Mouse (Mus musculus): ENCODE measurements around the gene Zdhhc9. TPM values are rescaled to one million over a fixed set of nuclear protein-coding genes. Genes with fewer than 3 reads are reported as not detected.
"Not testable (repeated sequence)": the region's sequence is repeated elsewhere in the genome, so short reads cannot be mapped to it uniquely, and the experiment has no call there.

The Zdhhc9 gene
- polyA plus RNA-seq (2016; fragmentation: Nextera tagmentation; extraction: Ambion mirVana): 6.2 and 6.9 TPM in 2 replicates

DNA sequence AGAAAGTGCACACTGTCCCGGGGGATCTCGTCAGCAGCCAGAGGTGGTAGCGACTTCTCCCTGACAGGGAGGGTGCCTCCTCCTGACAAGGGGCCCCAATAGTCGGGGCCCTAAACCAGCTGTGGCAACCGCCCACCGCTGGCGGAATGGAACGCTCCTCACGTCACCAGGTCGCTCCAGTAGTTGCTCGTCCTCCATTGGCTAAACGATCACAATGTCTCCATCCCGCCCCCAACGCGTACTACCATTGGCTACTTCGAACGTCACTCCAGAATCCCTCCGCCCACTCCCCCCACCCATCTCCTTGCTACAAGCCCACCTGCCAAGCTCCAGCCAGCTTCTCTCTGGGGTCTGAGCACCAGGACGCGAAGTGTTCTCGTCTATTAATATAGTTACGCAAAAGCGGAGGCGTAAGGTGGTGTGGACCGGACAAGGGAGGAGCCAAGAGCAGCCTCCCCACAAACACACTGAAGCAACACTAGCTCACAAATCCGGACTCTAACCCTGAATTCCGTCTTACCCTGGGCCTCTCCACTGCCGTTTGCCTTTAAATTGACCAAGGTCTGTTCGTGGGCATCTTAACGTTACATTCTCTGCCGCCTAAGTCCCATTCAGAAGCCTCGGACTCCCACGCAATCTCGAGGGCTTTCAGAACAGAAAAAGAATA lies at the start of gene Zdhhc9:
TSS of gene Zdhhc9 (minus strand) at position 360 of the 667 bp plus-strand sequence.
- 16% methylated on average over 34 of the region's 34 CpGs for WGBS

DNA sequence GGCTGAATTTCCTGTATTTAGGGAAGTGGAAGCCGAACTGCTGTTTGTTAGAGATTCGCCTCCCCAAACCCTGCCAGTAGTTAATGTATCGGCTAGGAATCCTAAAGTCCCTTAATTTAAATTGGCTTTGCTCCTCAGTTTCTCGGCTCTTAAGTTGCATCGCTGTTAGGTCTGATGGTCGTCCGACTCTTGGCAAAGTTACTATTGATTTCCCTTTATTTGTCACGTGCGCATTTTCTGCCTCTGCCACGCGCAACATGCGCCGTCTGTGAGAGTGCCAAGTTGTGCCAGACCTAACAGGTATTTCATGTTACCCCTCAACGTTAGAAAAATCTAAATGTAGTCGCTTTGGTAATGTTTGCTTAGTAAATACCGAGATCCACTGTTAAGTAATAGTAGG lies 48.3 kb upstream of the Zdhhc9 start:
- WGBS: 15% methylated on average over 16 of the region's 16 CpGs
- 0 out of 2 replicates have a peak, but pooled peaks have one; percentile 12 for ATAC-seq (ENCODE audit: low FRiP score, low read depth)

More for the DNA sequence above, at the start of gene Zdhhc9:
- peak within 1 kb of the TSS; percentile 55 for H3K4me3 ChIP-seq
- no peaks in the 10 kb centered on the region for H3K36me3 ChIP-seq
- no peaks in the 10 kb centered on the region for H3K27me3 ChIP-seq (replicated peaks)
- peak within 1 kb of the TSS; percentile 56 for H3K4me2 ChIP-seq (replicated peaks)
- H3K9me3 ChIP-seq: no peaks in the 10 kb centered on the region
- peak within 1 kb of the TSS; percentile 63 for H3K9ac ChIP-seq
- peak; percentile 98 for ATAC-seq (ENCODE audit: low FRiP score, low read depth)
- H3K4me1 ChIP-seq: no peaks in the 10 kb centered on the region
- no peak within 1 kb of the TSS for H3K27ac ChIP-seq

DNA sequence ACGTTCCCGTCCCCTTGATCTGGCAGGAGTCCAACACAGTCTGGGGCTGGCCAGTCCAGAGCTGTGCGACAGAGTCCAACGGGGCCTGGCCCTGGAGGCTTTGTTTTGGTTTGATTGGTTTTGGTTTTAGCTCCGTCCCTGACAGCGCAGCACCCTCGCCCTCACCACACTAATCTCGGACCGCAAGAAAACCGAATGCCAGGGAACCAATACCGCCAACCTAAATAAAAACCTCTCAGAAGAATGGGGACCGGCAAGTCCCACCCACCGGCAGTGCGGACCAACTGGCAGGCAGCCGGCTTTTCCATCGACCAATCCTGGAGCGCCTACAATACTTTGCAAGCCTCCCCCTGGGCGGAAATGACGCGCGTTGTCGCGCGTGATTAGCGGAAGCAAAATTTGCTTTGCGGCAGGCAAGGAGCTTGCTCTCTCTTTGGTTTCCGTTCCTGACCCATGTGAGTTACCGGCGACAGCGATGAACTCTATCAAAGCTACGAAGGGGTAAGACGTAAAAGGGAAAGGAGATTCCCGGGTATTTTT lies 47.9 kb upstream of the Zdhhc9 start, which contains the start of gene Utp14a:
TSS of gene Utp14a (plus strand) at position 395 of the 540 bp plus-strand sequence.
- no peaks in the 10 kb centered on the region for H3K4me1 ChIP-seq
- H3K4me3 ChIP-seq: peak within 1 kb of the TSS; percentile 44
- H3K9ac ChIP-seq: peak within 1 kb of the TSS; percentile 38
- no peak within 1 kb of the TSS for H3K27ac ChIP-seq
- WGBS: 10% methylated on average over 33 of the region's 33 CpGs
- H3K27me3 ChIP-seq (replicated peaks): no peaks in the 10 kb centered on the region
- H3K36me3 ChIP-seq: no peaks in the 10 kb centered on the region
- peak; percentile 99 for ATAC-seq (ENCODE audit: low FRiP score, low read depth)
- H3K4me2 ChIP-seq (replicated peaks): peak within 1 kb of the TSS; percentile 60
- H3K9me3 ChIP-seq: no peaks in the 10 kb centered on the region

More for the DNA sequence above, 48.3 kb upstream of the Zdhhc9 start:
- Histone ChIP-seq H3K9me3 (no peaks in the 10 kb centered on the region), H3K4me3 (peak overlapping the region; percentile 44), H3K27me3 (replicated peaks) (no peaks in the 10 kb centered on the region), H3K4me2 (replicated peaks) (peak overlapping the region; percentile 60), H3K4me1 (no peaks in the 10 kb centered on the region), H3K36me3 (no peaks in the 10 kb centered on the region), H3K27ac (no peak overlapping the region), H3K9ac (no peak overlapping the region)

DNA sequence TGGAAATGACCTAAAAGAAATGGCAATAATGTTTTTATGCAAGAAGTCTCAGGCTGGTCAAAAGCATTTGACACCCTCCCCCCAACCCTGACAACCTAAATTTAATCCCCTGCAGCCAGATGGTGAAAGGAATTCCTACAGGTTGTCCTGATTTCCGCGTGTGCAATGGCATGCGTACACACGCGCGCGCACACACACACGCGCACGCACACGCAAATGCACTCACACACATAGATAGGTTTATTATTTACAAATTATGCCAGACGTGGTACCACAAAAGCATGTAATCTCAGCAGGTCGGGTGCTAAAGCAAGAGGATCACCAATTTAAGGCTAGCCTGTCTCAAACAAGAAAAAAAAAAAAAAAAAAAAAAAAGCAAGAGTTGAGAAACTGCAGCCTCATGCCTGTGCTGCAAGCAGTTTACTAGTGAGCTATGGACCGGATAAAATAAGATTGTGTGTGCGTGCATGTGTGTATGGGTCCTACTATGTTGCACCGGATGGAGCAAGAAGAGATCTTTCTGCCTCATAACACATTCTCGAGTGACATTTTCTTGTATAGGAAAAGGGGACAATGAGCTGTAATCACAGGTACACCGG lies 47.3 kb upstream of the Zdhhc9 start:
- WGBS: 21% methylated on average over 18 of the region's 18 CpGs
- Histone ChIP-seq H3K9ac (peak overlapping the region; percentile 38), H3K9me3 (no peaks in the 10 kb centered on the region), H3K4me3 (peak overlapping the region; percentile 44), H3K36me3 (no peaks in the 10 kb centered on the region), H3K27ac (no peak overlapping the region), H3K4me2 (replicated peaks) (peak overlapping the region; percentile 58), H3K4me1 (no peaks in the 10 kb centered on the region), H3K27me3 (replicated peaks) (no peaks in the 10 kb centered on the region)
- peak; percentile 88 for ATAC-seq (ENCODE audit: low FRiP score, low read depth)

DNA sequence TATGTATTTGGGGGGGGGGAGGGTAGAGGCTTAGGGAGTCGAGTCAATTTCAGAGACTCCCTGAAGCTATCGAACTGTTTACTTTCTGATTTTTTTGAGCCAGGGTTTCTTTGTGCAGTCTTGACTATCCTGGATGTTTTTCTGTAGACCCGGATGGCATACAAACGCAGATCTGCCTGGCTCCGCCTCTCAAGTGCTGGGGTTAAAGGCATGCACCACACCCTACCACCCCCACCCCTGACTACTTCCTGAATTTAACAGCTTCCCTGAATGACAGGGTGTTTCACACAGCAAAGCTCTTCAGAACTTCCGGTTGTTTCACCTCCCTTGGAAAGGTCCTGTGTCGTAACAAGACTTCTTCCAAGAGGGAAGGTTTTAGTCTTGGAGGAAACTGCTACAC lies 25.7 kb upstream of the Zdhhc9 start:
- no peaks in the 10 kb centered on the region for H3K27me3 ChIP-seq (replicated peaks)
- no peaks in the 10 kb centered on the region for H3K4me1 ChIP-seq
- no peak overlapping the region for H3K4me2 ChIP-seq (replicated peaks)
- no peak for ATAC-seq (ENCODE audit: low FRiP score, low read depth)
- no peak overlapping the region for H3K4me3 ChIP-seq
- no peak overlapping the region for H3K27ac ChIP-seq
- H3K9ac ChIP-seq: no peak overlapping the region
- WGBS: 72% methylated on average over 7 of the region's 7 CpGs
- no peaks in the 10 kb centered on the region for H3K9me3 ChIP-seq
- H3K36me3 ChIP-seq: no peaks in the 10 kb centered on the region

DNA sequence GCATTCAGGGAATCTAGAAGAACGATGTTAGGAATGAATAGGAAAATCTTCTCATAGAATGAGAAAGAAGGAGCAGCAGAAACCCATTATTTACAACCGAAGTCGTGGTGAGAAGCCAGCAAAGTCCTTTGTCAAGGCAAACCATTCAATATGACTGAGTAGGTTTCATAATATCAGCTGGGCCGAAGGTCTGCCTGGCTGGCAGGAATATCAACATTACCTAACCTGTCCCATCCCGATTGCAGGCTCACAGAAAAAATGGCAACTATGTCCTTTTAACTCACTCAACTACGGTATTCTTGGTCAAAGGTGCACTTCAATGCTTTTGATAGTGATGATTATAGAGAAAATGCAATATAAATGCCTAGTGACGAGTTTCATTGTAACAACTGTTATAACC lies 17.5 kb upstream of the Zdhhc9 start:
- no peak overlapping the region for H3K4me2 ChIP-seq (replicated peaks)
- no peaks in the 10 kb centered on the region for H3K9me3 ChIP-seq
- H3K4me3 ChIP-seq: no peak overlapping the region
- no peaks in the 10 kb centered on the region for H3K4me1 ChIP-seq
- WGBS: 87% methylated on average over 7 of the region's 7 CpGs
- no peak overlapping the region for H3K9ac ChIP-seq
- no peak for ATAC-seq (ENCODE audit: low FRiP score, low read depth)
- H3K27me3 ChIP-seq (replicated peaks): no peaks in the 10 kb centered on the region
- H3K36me3 ChIP-seq: no peaks in the 10 kb centered on the region
- no peak overlapping the region for H3K27ac ChIP-seq

DNA sequence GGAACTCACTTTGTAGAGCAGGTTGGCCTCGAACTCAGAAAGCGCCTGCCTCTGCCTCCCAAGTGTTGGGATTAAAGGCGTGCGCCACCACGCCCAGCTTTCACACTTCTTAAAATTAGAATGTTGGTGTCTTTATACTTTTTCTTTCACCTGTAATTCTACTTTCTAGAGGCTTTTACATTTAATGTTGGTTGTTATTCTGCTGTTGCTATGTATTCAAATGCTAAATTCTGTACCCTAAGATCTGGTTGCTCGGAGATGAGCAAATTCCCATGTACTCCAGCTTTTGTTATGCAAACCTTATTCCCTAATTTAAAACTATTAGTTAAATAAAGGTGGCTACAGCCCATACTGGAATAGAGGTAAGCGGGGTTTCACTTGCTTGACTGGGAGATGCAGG lies 14.0 kb upstream of the Zdhhc9 start:
- no peaks in the 10 kb centered on the region for H3K9me3 ChIP-seq
- H3K27me3 ChIP-seq (replicated peaks): no peaks in the 10 kb centered on the region
- no peak overlapping the region for H3K9ac ChIP-seq
- WGBS: 76% methylated on average over 7 of the region's 7 CpGs
- no peak for ATAC-seq (ENCODE audit: low FRiP score, low read depth)
- H3K36me3 ChIP-seq: no peaks in the 10 kb centered on the region
- no peak overlapping the region for H3K4me3 ChIP-seq
- H3K4me1 ChIP-seq: no peaks in the 10 kb centered on the region
- no peak overlapping the region for H3K4me2 ChIP-seq (replicated peaks)
- no peak overlapping the region for H3K27ac ChIP-seq

DNA sequence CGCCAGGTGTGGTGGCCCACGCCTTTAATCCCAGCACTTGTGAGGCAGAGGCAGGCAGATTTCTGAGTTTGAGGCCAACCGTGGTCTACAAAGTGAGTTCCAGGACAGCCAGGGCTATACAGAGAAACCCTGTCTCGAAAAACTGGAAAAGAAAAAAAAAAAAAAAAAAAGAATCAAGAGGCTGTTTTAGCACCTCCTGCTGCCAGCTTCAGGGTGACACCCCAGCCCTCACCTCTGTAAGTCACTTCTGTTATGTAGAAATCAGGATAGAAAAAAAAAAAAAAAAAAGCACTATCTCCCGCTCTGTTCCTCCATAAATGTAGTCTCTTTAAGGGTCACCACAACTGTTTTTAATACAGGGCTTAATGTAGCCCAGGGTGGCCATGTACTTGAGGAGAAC lies 10.8 kb upstream of the Zdhhc9 start:
- Histone ChIP-seq H3K4me1 (no peaks in the 10 kb centered on the region), H3K27ac (no peak overlapping the region), H3K9me3 (no peaks in the 10 kb centered on the region), H3K4me2 (replicated peaks) (no peak overlapping the region), H3K27me3 (replicated peaks) (no peaks in the 10 kb centered on the region), H3K9ac (no peak overlapping the region), H3K4me3 (no peak overlapping the region), H3K36me3 (no peaks in the 10 kb centered on the region)
- no peak for ATAC-seq (ENCODE audit: low FRiP score, low read depth)
- 79% methylated on average over 5 of the region's 5 CpGs for WGBS

DNA sequence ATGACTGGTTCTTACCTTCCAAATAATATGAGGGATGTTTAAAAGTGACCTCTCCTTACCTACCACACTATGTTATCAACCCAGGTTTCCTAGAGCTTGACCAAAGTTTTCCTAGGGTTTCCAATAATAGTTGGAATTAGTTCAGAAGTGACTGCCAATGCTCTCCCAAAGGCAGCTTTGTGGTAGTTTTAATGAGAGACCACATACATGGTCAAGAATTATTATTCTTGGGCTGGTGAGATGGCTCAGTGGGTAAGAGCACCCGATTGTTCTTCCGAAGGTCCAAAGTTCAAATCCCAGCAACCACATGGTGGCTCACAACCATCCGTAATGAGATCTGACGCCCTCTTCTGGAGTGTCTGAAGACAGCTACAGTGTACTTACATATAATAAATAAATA lies 1.1 kb upstream of the Zdhhc9 start:
- not testable (repeated sequence) for H3K27me3 ChIP-seq (replicated peaks); H3K4me3 ChIP-seq; H3K9me3 ChIP-seq; H3K36me3 ChIP-seq; ATAC-seq (ENCODE audit: low FRiP score, low read depth); H3K4me2 ChIP-seq (replicated peaks); H3K4me1 ChIP-seq; H3K27ac ChIP-seq; H3K9ac ChIP-seq
- 77% methylated on average over 4 of the region's 4 CpGs for WGBS

DNA sequence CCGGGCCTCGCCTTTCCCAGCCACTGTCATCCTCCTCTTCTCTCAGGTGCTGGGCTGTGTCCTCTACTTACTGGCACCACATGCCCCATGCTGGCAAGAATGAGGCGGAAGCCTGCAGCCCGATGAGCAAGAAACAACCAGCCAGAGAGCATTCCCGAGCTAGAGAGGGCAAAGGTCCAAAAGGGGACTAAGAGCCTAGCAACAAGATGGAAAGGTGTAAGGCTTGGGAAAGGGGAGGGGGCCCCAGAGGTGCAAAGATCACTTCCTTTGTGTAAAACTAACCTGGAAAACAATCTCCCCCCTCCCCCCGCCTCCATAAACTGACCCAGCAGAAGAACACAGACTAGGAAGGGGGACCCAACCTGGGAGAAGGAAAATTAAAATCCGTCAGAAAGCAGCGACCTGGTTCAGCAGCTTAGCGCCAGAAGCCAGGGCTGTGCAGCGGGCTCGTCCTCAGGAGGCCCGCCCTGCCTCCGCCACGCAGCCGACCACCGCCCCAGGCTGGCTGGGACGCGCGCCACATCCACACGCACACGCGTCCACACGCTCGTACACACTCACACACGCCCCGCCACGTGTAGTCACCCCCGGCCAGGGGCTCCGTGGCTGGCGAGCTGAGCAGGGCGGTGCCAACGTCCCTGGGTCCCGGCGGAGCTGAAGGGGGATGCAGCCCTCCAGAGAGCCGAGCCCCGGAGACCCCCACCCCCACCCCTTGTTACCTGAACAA lies 754 bp downstream of the Zdhhc9 start:
- H3K36me3 ChIP-seq: no peaks in the 10 kb centered on the region
- H3K4me1 ChIP-seq: no peaks in the 10 kb centered on the region
- no peak overlapping the region for H3K27ac ChIP-seq
- WGBS: 8% methylated on average over 33 of the region's 36 CpGs
- ATAC-seq (ENCODE audit: low FRiP score, low read depth): peak; percentile 87
- no peaks in the 10 kb centered on the region for H3K27me3 ChIP-seq (replicated peaks)
- H3K4me3 ChIP-seq: peak overlapping the region; percentile 55
- H3K9me3 ChIP-seq: no peaks in the 10 kb centered on the region
- peak overlapping the region; percentile 63 for H3K9ac ChIP-seq
- H3K4me2 ChIP-seq (replicated peaks): peak overlapping the region; percentile 56

DNA sequence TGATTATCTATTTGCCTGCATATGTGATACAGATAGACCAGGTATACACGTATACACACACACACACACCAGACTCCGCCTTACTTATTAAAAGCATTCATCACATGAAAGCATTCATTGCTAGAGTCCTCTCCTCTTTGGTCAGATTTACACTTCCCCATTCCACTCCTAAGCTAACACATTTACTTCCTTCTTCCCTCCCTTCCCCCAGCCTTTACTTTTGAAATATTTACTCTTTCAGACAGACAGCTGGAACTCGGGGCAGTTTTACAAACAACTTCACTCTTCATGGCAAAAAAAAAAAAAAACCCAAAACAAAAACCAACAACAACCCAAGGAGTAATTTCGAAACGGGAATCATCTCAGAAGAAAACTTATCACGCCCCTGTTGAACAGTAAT lies 4.2 kb downstream of the Zdhhc9 start:
- Histone ChIP-seq H3K9me3 (no peaks in the 10 kb centered on the region), H3K9ac (no peak overlapping the region), H3K36me3 (no peaks in the 10 kb centered on the region), H3K27ac (no peak overlapping the region), H3K27me3 (replicated peaks) (no peaks in the 10 kb centered on the region), H3K4me2 (replicated peaks) (no peak overlapping the region), H3K4me3 (no peak overlapping the region), H3K4me1 (no peaks in the 10 kb centered on the region)
- ATAC-seq (ENCODE audit: low FRiP score, low read depth): no peak
- 81% methylated on average over 6 of the region's 6 CpGs for WGBS

DNA sequence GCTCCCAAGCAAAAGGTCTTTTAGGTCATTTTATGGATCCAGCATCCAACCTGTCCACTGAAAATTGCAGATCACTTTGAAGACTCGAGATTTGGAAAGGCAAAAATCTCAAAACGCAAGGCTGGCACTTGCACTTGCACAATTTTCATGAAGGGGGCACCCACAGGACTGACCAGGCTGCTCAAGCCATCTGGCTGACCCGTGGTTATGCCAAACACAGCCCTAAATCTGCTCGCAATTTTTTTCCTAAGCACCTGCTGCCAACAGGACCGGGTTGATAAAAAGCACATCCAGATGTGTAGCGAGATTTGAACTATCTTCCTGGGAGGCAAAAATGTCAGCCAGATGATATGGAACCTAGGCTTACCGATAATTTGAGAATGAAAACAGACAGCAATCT lies 4.9 kb downstream of the Zdhhc9 start:
- Histone ChIP-seq H3K4me2 (replicated peaks) (no peak overlapping the region), H3K4me1 (no peaks in the 10 kb centered on the region), H3K9me3 (no peaks in the 10 kb centered on the region), H3K4me3 (no peak overlapping the region), H3K9ac (no peak overlapping the region), H3K27me3 (replicated peaks) (no peaks in the 10 kb centered on the region), H3K27ac (no peak overlapping the region), H3K36me3 (no peaks in the 10 kb centered on the region)
- no peak for ATAC-seq (ENCODE audit: low FRiP score, low read depth)
- 83% methylated on average over 7 of the region's 7 CpGs for WGBS
